ENCODE assay signal across 19 mouse cellular contexts in genomic region chr4:156341601-156342504, GRCm38 (mm10). TPM values are rescaled to one million over a fixed set of nuclear protein-coding genes. Genes with fewer than 3 reads are reported as not detected.
A peak's percentile ranks its signal among the peaks of the same experiment; 100 is the strongest.
DNase-seq lines count a peak whose midpoint lies in the region; ATAC-seq lines count a peak whose summit lies in the region.
"Not testable (repeated sequence)": the region's sequence is repeated elsewhere in the genome, so short reads cannot be mapped to it uniquely, and the experiment has no call there.
"Had no signal": no experiment of that assay in that cellular context is flagged by ENCODE, and none has a peak within 500 bp of the region (broad histone marks: within the 10 kb centered on the region; RNA-seq: fewer than 3 reads in every experiment).

No protein-coding gene starts in this region.

- peaks cover 28% of the 10 kb centered on the region; the same call in 1 of the 2 replicates for H3K9me3 ChIP-seq in embryonic facial prominence, embryonic 13.5 days
- peaks cover 41% of the 10 kb centered on the region for H3K9me3 ChIP-seq in hindbrain, embryonic 14.5 days (ENCODE audit: control insufficient read depth, low read length)
- not testable (repeated sequence) for H3K9me3 ChIP-seq in kidney, embryonic 15.5 days (replicated peaks); liver, embryonic 13.5 days (replicated peaks)
- peaks cover 18% of the 10 kb centered on the region for H3K9me3 ChIP-seq in neural tube, embryonic 11.5 days (ENCODE audit: control insufficient read depth, low read length)

- not testable (repeated sequence) for H3K36me3 ChIP-seq in embryonic facial prominence, embryonic 13.5 days; hindbrain, embryonic 14.5 days (replicated peaks; ENCODE audit: control insufficient read depth, insufficient read depth); kidney, embryonic 15.5 days; liver, embryonic 13.5 days; neural tube, embryonic 11.5 days (ENCODE audit: control insufficient read depth, insufficient read depth, low read length)

- H3K4me3 ChIP-seq in embryonic facial prominence, embryonic 13.5 days; hindbrain, embryonic 14.5 days (replicated peaks; ENCODE audit: low read length); kidney, embryonic 15.5 days (replicated peaks); liver, embryonic 13.5 days (replicated peaks); neural tube, embryonic 11.5 days (ENCODE audit: low read depth, low read length): not testable (repeated sequence)

- not testable (repeated sequence) for DNase-seq in hindbrain, embryonic 14.5 days (ENCODE audit: low spot score); liver, embryonic 13.5 days; neural tube, embryonic 11.5 days (ENCODE audit: low spot score)

- not testable (repeated sequence) for H3K27ac ChIP-seq in embryonic facial prominence, embryonic 13.5 days; hindbrain, embryonic 14.5 days; kidney, embryonic 15.5 days; liver, embryonic 13.5 days; neural tube, embryonic 11.5 days (ENCODE audit: low read depth, low read length)

- H3K27me3 ChIP-seq in embryonic facial prominence, embryonic 13.5 days; hindbrain, embryonic 14.5 days (ENCODE audit: control insufficient read depth, insufficient read depth, low read length); kidney, embryonic 15.5 days; liver, embryonic 13.5 days; neural tube, embryonic 11.5 days (ENCODE audit: control insufficient read depth, insufficient read depth, low read length): not testable (repeated sequence)

- H3K4me1 ChIP-seq in embryonic facial prominence, embryonic 13.5 days; hindbrain, embryonic 14.5 days (replicated peaks; ENCODE audit: control insufficient read depth, insufficient read depth, low read length); kidney, embryonic 15.5 days; liver, embryonic 13.5 days (replicated peaks); neural tube, embryonic 11.5 days (ENCODE audit: control insufficient read depth, insufficient read depth, low read length): not testable (repeated sequence)

- peak; percentile 53 for ATAC-seq in embryonic facial prominence, embryonic 13.5 days (ENCODE audit: insufficient number of reproducible peaks, insufficient read depth, low FRiP score, low TSS enrichment, low read depth)
- ATAC-seq in granulocyte monocyte progenitor cell, adult 5-6 weeks (replicated peaks; ENCODE audit: poor library complexity, severe bottlenecking): peak; percentile 26; the same call in 1 of the 2 replicates
- peak; percentile 53; the same call in 1 of the 2 replicates for ATAC-seq in hindbrain, embryonic 14.5 days (ENCODE audit: low FRiP score)
- ATAC-seq in kidney, embryonic 15.5 days (replicated peaks; ENCODE audit: low FRiP score): peak; percentile 70
- peak; percentile 39 for ATAC-seq in liver, embryonic 13.5 days (ENCODE audit: low read depth)
- peak; percentile 26 for ATAC-seq in megakaryocyte, adult 5-6 weeks (ENCODE audit: poor library complexity, severe bottlenecking)
- peak; percentile 36; the same call in 1 of the 2 replicates for ATAC-seq in neural tube, embryonic 11.5 days (ENCODE audit: insufficient read depth, low FRiP score, low TSS enrichment)

- WGBS in embryonic facial prominence, embryonic 13.5 days: 77% methylated on average over 4 of the region's 4 CpGs
- whole genome bisulfite sequencing in hindbrain, embryonic 14.5 days: 85% methylated on average over 4 of the region's 4 CpGs
- 83% methylated on average over 4 of the region's 4 CpGs for WGBS in kidney, embryonic 15.5 days
- 47% methylated on average over 4 of the region's 4 CpGs for WGBS in liver, embryonic 13.5 days (ENCODE audit: insufficient replicate concordance)
- 86% methylated on average over 4 of the region's 4 CpGs for WGBS in neural tube, embryonic 11.5 days

- not testable (repeated sequence) for H3K9ac ChIP-seq in embryonic facial prominence, embryonic 13.5 days; hindbrain, embryonic 14.5 days; kidney, embryonic 15.5 days; liver, embryonic 13.5 days; neural tube, embryonic 11.5 days (ENCODE audit: low read length)

- not testable (repeated sequence) for H3K4me2 ChIP-seq in embryonic facial prominence, embryonic 13.5 days; hindbrain, embryonic 14.5 days (replicated peaks); kidney, embryonic 15.5 days; liver, embryonic 13.5 days; neural tube, embryonic 11.5 days (ENCODE audit: low read depth)

RNA-seq across cellular contexts. Expression of gene Vmn2r-ps159, which starts 10.9 kb away (rescaled TPM):
- polyA plus RNA-seq in embryonic facial prominence, embryonic 13.5 days (2015; fragmentation: Nextera tagmentation; extraction: Ambion mirVana): not detected in 2 replicates
- not detected in 2 replicates for total RNA-seq in granulocyte monocyte progenitor cell, adult 5-6 weeks (2014; fragmentation: Nextera tagmentation)
- not detected in 2 replicates for total RNA-seq in granulocyte monocyte progenitor cell, adult 5-6 weeks (2017)
- not detected in 2 replicates for polyA plus RNA-seq in hindbrain, embryonic 14.5 days (2014; fragmentation: Nextera tagmentation; extraction: Ambion mirVana)
- not detected in 2 replicates for polyA plus RNA-seq in kidney, embryonic 15.5 days (2015; fragmentation: Nextera tagmentation; extraction: Ambion mirVana)
- not detected in 2 replicates for polyA plus RNA-seq in liver, embryonic 13.5 days (2015; fragmentation: Nextera tagmentation; extraction: Ambion mirVana)
- not detected in 2 replicates for total RNA-seq in megakaryocyte, adult 5-6 weeks (2015)
- total RNA-seq in megakaryocyte, adult 5-6 weeks (2017): not detected in 2 replicates
- not detected in 2 replicates for polyA plus RNA-seq in neural tube, embryonic 11.5 days (2014; fragmentation: Nextera tagmentation; extraction: Ambion mirVana)
- total RNA-seq: adrenal gland, adult 2 months; gastrocnemius, adult 8-10 months; heart, adult 2 months; heart, postnatal 4 days; layer of hippocampus, postnatal 36 days; left cerebral cortex, postnatal 36 days; MEL had no signal
- polyA plus RNA-seq: adrenal gland, adult 2 months; CD4-positive, CD25-positive, alpha-beta regulatory T cell, adult 4 months; heart, adult 2 months; kidney, adult 2 months; midbrain, embryonic 15.5 days; neural tube, embryonic 13.5 days; thymus, adult 2 months had no signal
